Mouse (Mus musculus) heart, postnatal 0 days (tissue): Measurements from ENCODE around the gene Tpgs1. TPM values are rescaled to one million over a fixed set of nuclear protein-coding genes. Genes with fewer than 3 reads are reported as not detected.

ENCODE experiments used
- ATAC-seq: fragments of 200-750 bp; cut with Nextera tagmentation; 2 replicates; pipeline ENCODE4 v1.8.0; 2017; ENCODE audit warnings: low read depth, moderate number of reproducible peaks, moderate library complexity; ENCODE audit not compliant: insufficient read depth
- DNase-seq: peaks from one replicate; pipeline ENCODE4 v3.0.0-alpha.2; 2016; ENCODE audit warnings: low spot score
- H3K27ac ChIP-seq: fragments of 300-500 bp; sonication (generic); 2 replicates; pipeline ENCODE4 v1.5.1; 2014; ENCODE audit warnings: low read depth, mild to moderate bottlenecking
- H3K27me3 ChIP-seq: fragments of 300-500 bp; sonication (generic); 2 replicates; pipeline ENCODE4 v1.6.1; 2014; ENCODE audit warnings: low read length, mixed read lengths; ENCODE audit not compliant: control insufficient read depth, insufficient read depth
- H3K36me3 ChIP-seq: fragments of 300-500 bp; sonication (generic); replicated peaks from 2 replicates; pipeline ENCODE4 v1.6.1; 2014; ENCODE audit warnings: low read length, mixed read lengths; ENCODE audit not compliant: control insufficient read depth, insufficient read depth
- H3K4me1 ChIP-seq: fragments of 300-500 bp; sonication (generic); 2 replicates; pipeline ENCODE4 v1.6.1; 2014; ENCODE audit warnings: antibody characterized with exemption; ENCODE audit not compliant: control insufficient read depth, insufficient read depth
- H3K4me2 ChIP-seq: fragments of 300-500 bp; sonication (generic); 2 replicates; pipeline ENCODE4 v1.6.1; 2014; ENCODE audit warnings: low read depth, mild to moderate bottlenecking, low read length, moderate library complexity
- H3K4me3 ChIP-seq: fragments of 300-500 bp; sonication (generic); 2 replicates; pipeline ENCODE4 v1.5.1; 2014; ENCODE audit warnings: low read depth, low read length
- H3K9ac ChIP-seq: fragments of 300-500 bp; sonication (generic); replicated peaks from 2 replicates; pipeline ENCODE4 v1.6.1; 2014; ENCODE audit warnings: low read depth, low read length, mixed read lengths
- H3K9me3 ChIP-seq: fragments of 300-500 bp; sonication (generic); replicated peaks from 2 replicates; pipeline ENCODE4 v1.6.1; 2016; ENCODE audit warnings: low read length; ENCODE audit not compliant: control insufficient read depth
- CTCF ChIP-seq: IDR thresholded peaks from 2 replicates; pipeline ENCODE4 v1.5.1; 2016; ENCODE audit warnings: antibody characterized with exemption, control low read depth, low read depth
- EP300 ChIP-seq: IDR thresholded peaks from 2 replicates; pipeline ENCODE4 v1.6.1; 2016; ENCODE audit warnings: antibody characterized with exemption, low read depth
- WGBS: fragments of 180-500 bp; shearing (Covaris S2); extraction: QIAGEN DNeasy Blood & Tissue Kit; methylation state at CpG from one replicate; pipeline ENCODE4 v1.1.7; 2014; 5-methylcytosine and 5-hydroxymethylcytosine counted together
- polyA plus RNA-seq: library from polyadenylated mRNA; unstranded; fragments of >200 nt; fragmentation: Nextera tagmentation; extraction: Ambion mirVana; gene quantifications from 2 replicates; pipeline ENCODE4 v1.2.1, GENCODE M21; 2015
- total RNA-seq: library from RNA; depleted of rRNA; stranded (reverse); fragments of >200 nt; gene quantifications from 2 replicates; pipeline ENCODE4 v1.2.3, GENCODE M21; 2014; ENCODE audit warnings: low replicate concordance; rRNA removed

Tpgs1 gene
- total RNA-seq, result 19.7 and 28.3 TPM in 2 replicates
- polyA plus RNA-seq, result 43.6 and 45.3 TPM in 2 replicates

DNA sequence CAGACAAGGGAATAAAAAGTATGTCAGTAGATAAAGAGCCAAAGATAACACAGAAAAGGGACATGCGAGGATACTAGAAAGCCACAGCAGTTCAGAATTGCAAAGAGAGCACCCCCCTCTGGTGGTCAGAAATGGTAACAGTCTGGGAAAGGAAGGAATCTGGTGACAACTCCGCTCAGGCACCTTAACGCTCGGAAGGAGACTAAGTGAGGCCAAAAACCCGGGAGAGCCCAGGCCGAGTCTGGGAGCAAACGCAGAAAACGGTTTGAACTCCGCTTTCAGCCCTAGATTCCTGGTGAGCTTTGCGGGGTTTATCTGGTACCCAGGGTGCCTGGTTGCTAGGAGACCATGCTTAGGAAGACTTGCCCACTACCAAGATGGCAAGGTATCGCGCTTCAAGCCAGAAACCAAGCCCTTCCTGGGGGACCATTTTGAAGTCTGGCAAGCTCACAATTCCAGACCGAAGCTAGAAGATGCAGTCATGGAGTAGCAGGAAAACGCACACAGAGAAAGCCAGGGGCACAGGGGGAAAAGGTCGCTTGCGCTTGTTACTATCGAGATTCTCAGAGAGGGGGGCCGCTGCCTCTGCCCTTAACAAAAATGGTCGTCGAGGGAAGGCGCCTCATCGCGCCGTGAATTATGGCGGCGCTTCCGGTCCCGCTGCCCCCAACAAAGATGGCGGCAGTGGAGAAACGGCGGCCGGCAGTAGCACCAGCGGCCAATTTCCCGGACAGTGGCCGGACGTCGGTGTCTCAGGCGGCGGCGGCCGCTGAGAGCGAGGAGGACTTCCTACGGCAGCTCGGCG lies at the start of gene Tpgs1:
Gene Tpgs1, plus strand, starts transcription at position 599 of the 805 bp plus-strand sequence.
- Histone ChIP-seq H3K4me1 (0 out of 2 replicates have a peak, but pooled peaks cover 9% of the 10 kb centered on the region), H3K27ac (peak within 1 kb of the TSS; percentile 89), H3K27me3 (no peaks in the 10 kb centered on the region), H3K4me2 (peak within 1 kb of the TSS; percentile 79), H3K4me3 (peak within 1 kb of the TSS; percentile 94), H3K9ac (peak within 1 kb of the TSS; percentile 64), H3K36me3 (no peaks in the 10 kb centered on the region), H3K9me3 (no peaks in the 10 kb centered on the region)
- DNase-seq (peak; percentile 93), ATAC-seq (peak; percentile 81)
- WGBS, result under 1% methylated on average over 45 of the region's 45 CpGs
- peak; percentile 82 for TF ChIP-seq CTCF
- TF ChIP-seq EP300, result peak; percentile 68; the same call in 1 of the 2 replicates

DNA sequence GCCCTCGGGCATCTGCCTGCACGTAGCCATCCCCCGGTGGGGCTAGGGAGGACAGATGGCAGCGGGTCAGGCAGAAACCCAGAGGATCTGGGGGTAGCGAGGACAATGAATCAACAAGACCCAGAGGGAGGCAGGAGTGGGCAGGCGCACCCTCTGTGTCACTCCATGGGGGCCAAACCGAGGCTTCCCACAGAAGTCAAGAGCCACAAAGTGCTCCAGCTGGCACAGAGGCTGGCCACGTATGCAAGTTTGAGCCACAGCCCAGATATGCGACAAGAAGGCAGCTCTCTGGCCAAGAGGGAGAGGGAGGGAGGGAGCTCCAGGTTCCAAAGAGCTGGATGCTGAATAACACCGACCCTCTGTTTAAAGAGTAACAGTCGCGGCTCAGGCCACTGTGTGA lies 45.2 kb upstream of the Tpgs1 start:
- Histone ChIP-seq H3K9me3 (no peaks in the 10 kb centered on the region), H3K27me3 (peaks cover 5% of the 10 kb centered on the region; the same call in 1 of the 2 replicates), H3K4me2 (no peak overlapping the region), H3K4me3 (no peak overlapping the region), H3K27ac (no peak overlapping the region), H3K36me3 (no peaks in the 10 kb centered on the region), H3K4me1 (no peaks in the 10 kb centered on the region), H3K9ac (no peak overlapping the region)
- ATAC-seq (no peak), DNase-seq (no peak)
- TF ChIP-seq EP300 (no peak), CTCF (no peak)
- 67% methylated on average over 12 of the region's 12 CpGs for WGBS

GRCm38 (mm10) chr10:79625398-79625797 lies 43.8 kb upstream of the Tpgs1 start:
- Histone ChIP-seq H3K9ac (no peak overlapping the region), H3K4me3 (no peak overlapping the region), H3K4me1 (no peaks in the 10 kb centered on the region), H3K27ac (no peak overlapping the region), H3K27me3 (peaks cover 5% of the 10 kb centered on the region; the same call in 1 of the 2 replicates), H3K4me2 (no peak overlapping the region), H3K36me3 (no peaks in the 10 kb centered on the region), H3K9me3 (no peaks in the 10 kb centered on the region)
- WGBS, result 72% methylated on average over 9 of the region's 9 CpGs
- ATAC-seq, result no peak
- DNase-seq, result no peak
- no peak for TF ChIP-seq CTCF
- no peak for TF ChIP-seq EP300

DNA sequence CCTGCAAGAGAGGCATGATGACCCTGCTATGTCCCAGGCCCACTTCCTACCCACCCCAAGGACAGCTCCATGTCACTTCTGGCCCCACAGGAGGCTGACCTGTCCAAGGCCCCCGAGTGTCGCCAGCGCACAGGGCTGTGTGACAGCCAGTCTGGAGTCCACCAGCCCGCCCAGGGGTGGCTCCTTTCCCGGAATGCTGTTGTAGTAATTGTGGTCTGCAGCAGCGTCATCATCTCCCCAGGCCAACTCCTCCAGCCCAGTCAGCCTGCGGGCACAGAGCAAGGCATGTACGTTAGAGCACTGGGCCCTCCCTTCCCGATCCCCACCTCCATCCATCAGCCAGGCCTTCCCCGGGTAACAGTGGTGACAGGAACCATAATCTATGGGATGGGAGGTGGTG lies 43.0 kb upstream of the Tpgs1 start:
- H3K27me3 ChIP-seq, result peaks cover 5% of the 10 kb centered on the region; the same call in 1 of the 2 replicates
- H3K9me3 ChIP-seq, result no peaks in the 10 kb centered on the region
- 78% methylated on average over 10 of the region's 10 CpGs for WGBS
- no peak for DNase-seq
- no peak overlapping the region for H3K27ac ChIP-seq
- H3K4me1 ChIP-seq, result no peaks in the 10 kb centered on the region
- H3K9ac ChIP-seq, result no peak overlapping the region
- H3K4me2 ChIP-seq, result no peak overlapping the region
- no peak overlapping the region for H3K4me3 ChIP-seq
- no peaks in the 10 kb centered on the region for H3K36me3 ChIP-seq
- TF ChIP-seq EP300 (no peak), CTCF (no peak)
- ATAC-seq, result no peak

DNA sequence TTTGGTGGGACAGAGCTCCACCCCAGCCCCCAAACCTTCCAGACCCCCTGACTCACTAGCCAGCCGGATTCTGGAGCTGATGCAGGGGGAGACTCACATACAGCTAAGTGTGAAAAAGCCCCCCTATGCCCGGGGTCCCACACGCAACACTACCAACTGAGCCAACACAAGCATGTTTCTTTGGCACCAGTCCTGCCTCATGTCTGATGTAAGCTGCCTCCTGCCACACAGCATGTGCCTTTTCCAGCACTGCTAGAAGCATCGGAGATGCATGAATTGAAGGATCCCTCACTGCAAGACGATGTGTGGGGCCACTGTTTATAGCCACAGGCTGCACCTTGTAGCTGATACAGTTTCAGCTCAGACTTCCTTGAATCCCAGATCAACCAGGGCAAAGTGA lies 40.8 kb upstream of the Tpgs1 start:
- ATAC-seq, result no peak
- H3K4me1 ChIP-seq, result no peaks in the 10 kb centered on the region
- H3K36me3 ChIP-seq, result no peaks in the 10 kb centered on the region
- H3K27me3 ChIP-seq, result peaks cover 5% of the 10 kb centered on the region; the same call in 1 of the 2 replicates
- no peaks in the 10 kb centered on the region for H3K9me3 ChIP-seq
- no peak overlapping the region for H3K4me3 ChIP-seq
- no peak overlapping the region for H3K9ac ChIP-seq
- H3K27ac ChIP-seq, result no peak overlapping the region
- no peak overlapping the region for H3K4me2 ChIP-seq
- TF ChIP-seq EP300 (no peak), CTCF (no peak)
- DNase-seq, result no peak
- 72% methylated on average over 5 of the region's 5 CpGs for WGBS
